Mouse (Mus musculus) spleen, embryonic (tissue): Measurements from ENCODE around the gene Slc40a1.

Experiments
- CTCF ChIA-PET: fragments of 350-600 bp; sonication (Branson Sonifier 250); formaldehyde crosslinking; loops from one replicate; lab custom pipeline; 2022; lab: Charles Lee

Slc40a1 gene

GRCm38 (mm10) chr1:45883378-45883777 lies 42.9 kb downstream of the Slc40a1 start:
- CTCF ChIA-PET, result no interaction called here

GRCm38 (mm10) chr1:45882076-45882475 lies 44.2 kb downstream of the Slc40a1 start:
- CTCF ChIA-PET, result no interaction called here

- CTCF ChIA-PET, result no interaction called here
Observed at GRCm38 (mm10) chr1:45881228-45881832, 45.0 kb downstream of the Slc40a1 start.

GRCm38 (mm10) chr1:45877463-45877862 lies 48.9 kb downstream of the Slc40a1 start:
- CTCF ChIA-PET, result no interaction called here

- CTCF ChIA-PET, result no interaction called here
Observed at GRCm38 (mm10) chr1:45876450-45877198, 49.7 kb downstream of the Slc40a1 start.

- CTCF ChIA-PET, result no interaction called here
Observed at GRCm38 (mm10) chr1:45875640-45876039, 50.7 kb downstream of the Slc40a1 start.

- CTCF ChIA-PET, result no interaction called here
Observed at GRCm38 (mm10) chr1:45873250-45873649, 53.1 kb downstream of the Slc40a1 start.

- CTCF ChIA-PET, result no interaction called here
Observed at GRCm38 (mm10) chr1:45868479-45869137, 57.7 kb downstream of the Slc40a1 start.

GRCm38 (mm10) chr1:45868050-45868449 lies 58.3 kb downstream of the Slc40a1 start:
- CTCF ChIA-PET, result no interaction called here

- CTCF ChIA-PET, result no interaction called here
Observed at GRCm38 (mm10) chr1:45866288-45867018, 59.9 kb downstream of the Slc40a1 start.

GRCm38 (mm10) chr1:45865727-45866126 lies 60.6 kb downstream of the Slc40a1 start:
- CTCF ChIA-PET, result no interaction called here

- CTCF ChIA-PET, result no interaction called here
Observed at GRCm38 (mm10) chr1:45865316-45865715, 61.0 kb downstream of the Slc40a1 start.

- CTCF ChIA-PET, result no interaction called here
Observed at GRCm38 (mm10) chr1:45864564-45865014, 61.7 kb downstream of the Slc40a1 start.

GRCm38 (mm10) chr1:45863641-45864040 lies 62.7 kb downstream of the Slc40a1 start:
- CTCF ChIA-PET, result no interaction called here

GRCm38 (mm10) chr1:45861162-45861561 lies 65.2 kb downstream of the Slc40a1 start:
- CTCF ChIA-PET, result no interaction called here

GRCm38 (mm10) chr1:45860349-45860748 lies 66.0 kb downstream of the Slc40a1 start:
- CTCF ChIA-PET, result no interaction called here
